Mouse (Mus musculus) limb, embryonic 10.5 days (tissue): ENCODE measurements around the gene 4933417A18Rik. TPM values are rescaled to one million over a fixed set of nuclear protein-coding genes. Genes with fewer than 3 reads are reported as not detected.
"Not testable (repeated sequence)": the region's sequence is repeated elsewhere in the genome, so short reads cannot be mapped to it uniquely, and the experiment has no call there.

Experiments used
- DNase-seq: peaks from one replicate; pipeline ENCODE4 v3.0.0-alpha.2; 2017; ENCODE audit warnings: low spot score
- H3K27ac ChIP-seq: fragments of 300-500 bp; sonication (generic); 2 replicates; pipeline ENCODE4 v1.5.1; 2016; ENCODE audit warnings: mild to moderate bottlenecking
- H3K27me3 ChIP-seq: fragments of 300-500 bp; sonication (generic); 2 replicates; pipeline ENCODE4 v1.6.1; 2016; ENCODE audit warnings: low read depth, mild to moderate bottlenecking; ENCODE audit not compliant: poor library complexity, severe bottlenecking
- H3K36me3 ChIP-seq: fragments of 300-500 bp; sonication (generic); 2 replicates; pipeline ENCODE4 v1.6.1; 2016; ENCODE audit warnings: mild to moderate bottlenecking, moderate library complexity
- H3K4me1 ChIP-seq: fragments of 300-500 bp; sonication (generic); 2 replicates; pipeline ENCODE4 v1.6.1; 2016
- H3K4me3 ChIP-seq: fragments of 300-500 bp; sonication (generic); 2 replicates; pipeline ENCODE4 v1.5.1; 2016; ENCODE audit warnings: mild to moderate bottlenecking, moderate library complexity
- H3K9me3 ChIP-seq: fragments of 300-500 bp; sonication (generic); replicated peaks from 2 replicates; pipeline ENCODE4 v1.6.1; 2016; ENCODE audit warnings: mild to moderate bottlenecking
- WGBS: fragments of 180-500 bp; shearing (Covaris S2); methylation state at CpG from one replicate; pipeline ENCODE4 v1.1.7; 2016; 5-methylcytosine and 5-hydroxymethylcytosine counted together
- polyA plus RNA-seq: library from polyadenylated mRNA; unstranded; fragments of >200 nt; fragmentation: Nextera tagmentation; extraction: Ambion mirVana; gene quantifications from 2 replicates; pipeline ENCODE4 v1.2.1, GENCODE M21; 2016

4933417A18Rik gene
- polyA plus RNA-seq: not detected in 2 replicates

GRCm38 (mm10) chr13:34924210-34924609 is at the start of gene 4933417A18Rik, which contains the start of gene Fam217a:
TSS of gene 4933417A18Rik (plus strand) at chr13:34924409.
TSS of gene Fam217a (minus strand) at chr13:34924310.
- Histone ChIP-seq H3K36me3 (no peaks in the 10 kb centered on the region), H3K9me3 (no peaks in the 10 kb centered on the region), H3K4me3 (no peak within 1 kb of the TSS), H3K4me1 (peaks cover 7% of the 10 kb centered on the region; the same call in 1 of the 2 replicates), H3K27ac (no peak within 1 kb of the TSS), H3K27me3 (no peaks in the 10 kb centered on the region)
- 84% methylated on average over 4 of the region's 4 CpGs for WGBS
- DNase-seq: no peak

- H3K4me1 ChIP-seq: peaks cover 21% of the 10 kb centered on the region
- DNase-seq, H3K9me3 ChIP-seq, H3K27me3 ChIP-seq, H3K36me3 ChIP-seq: not testable (repeated sequence)
- peak overlapping the region; percentile 97 for H3K27ac ChIP-seq
- WGBS: 23% methylated on average over 13 of the region's 13 CpGs
- H3K4me3 ChIP-seq: peak overlapping the region; percentile 85
Measured at GRCm38 (mm10) chr13:34874736-34875135, 49.5 kb upstream of the 4933417A18Rik start.

GRCm38 (mm10) chr13:34875166-34875710 is 49.0 kb upstream of the 4933417A18Rik start, which contains the start of gene Prpf4b:
TSS of gene Prpf4b (plus strand) at chr13:34875302.
- Histone ChIP-seq H3K27ac (peak within 1 kb of the TSS; percentile 97), H3K9me3 (no peaks in the 10 kb centered on the region), H3K4me1 (peaks cover 21% of the 10 kb centered on the region), H3K27me3 (no peaks in the 10 kb centered on the region), H3K36me3 (peaks cover 8% of the 10 kb centered on the region), H3K4me3 (peak within 1 kb of the TSS; percentile 85)
- peak; percentile 94 for DNase-seq
- 1% methylated on average over 40 of the region's 40 CpGs for WGBS

GRCm38 (mm10) chr13:34875741-34876445 is 48.3 kb upstream of the 4933417A18Rik start:
- H3K9me3 ChIP-seq: no peaks in the 10 kb centered on the region
- peaks cover 14% of the 10 kb centered on the region for H3K36me3 ChIP-seq
- peak overlapping the region; percentile 85 for H3K4me3 ChIP-seq
- under 1% methylated on average over 49 of the region's 50 CpGs for WGBS
- H3K27me3 ChIP-seq: no peaks in the 10 kb centered on the region
- DNase-seq: peak; percentile 77
- peak overlapping the region; percentile 97 for H3K27ac ChIP-seq
- H3K4me1 ChIP-seq: peaks cover 21% of the 10 kb centered on the region

- Histone ChIP-seq H3K36me3 (peaks cover 19% of the 10 kb centered on the region), H3K27me3 (no peaks in the 10 kb centered on the region), H3K4me1 (peaks cover 21% of the 10 kb centered on the region), H3K27ac (peak overlapping the region; percentile 97; the same call in 1 of the 2 replicates), H3K9me3 (no peaks in the 10 kb centered on the region), H3K4me3 (peak overlapping the region; percentile 85)
- 23% methylated on average over 3 of the region's 3 CpGs for WGBS
- no peak for DNase-seq
Measured at GRCm38 (mm10) chr13:34876481-34876880, 47.7 kb upstream of the 4933417A18Rik start.

- Histone ChIP-seq H3K27ac (no peak overlapping the region), H3K36me3 (peaks cover 100% of the 10 kb centered on the region), H3K4me1 (no peaks in the 10 kb centered on the region), H3K4me3 (no peak overlapping the region), H3K9me3 (no peaks in the 10 kb centered on the region), H3K27me3 (no peaks in the 10 kb centered on the region)
- DNase-seq: no peak
- 90% methylated on average over 1 of the region's 1 CpGs for WGBS
Measured at GRCm38 (mm10) chr13:34892871-34893270, 31.3 kb upstream of the 4933417A18Rik start.

GRCm38 (mm10) chr13:34914614-34915013 is 9.6 kb upstream of the 4933417A18Rik start:
- Histone ChIP-seq H3K4me1 (peaks cover 12% of the 10 kb centered on the region), H3K36me3 (no peaks in the 10 kb centered on the region), H3K4me3 (no peak overlapping the region), H3K27ac (no peak overlapping the region), H3K9me3 (no peaks in the 10 kb centered on the region), H3K27me3 (no peaks in the 10 kb centered on the region)
- no peak for DNase-seq
- WGBS: 91% methylated on average over 9 of the region's 9 CpGs

- Histone ChIP-seq H3K4me3 (peak overlapping the region; percentile 37), H3K4me1 (peaks cover 16% of the 10 kb centered on the region), H3K9me3 (no peaks in the 10 kb centered on the region), H3K36me3 (no peaks in the 10 kb centered on the region), H3K27ac (peak overlapping the region; percentile 81), H3K27me3 (no peaks in the 10 kb centered on the region)
- 48% methylated on average over 37 of the region's 37 CpGs for WGBS
- peak; percentile 54 for DNase-seq
Measured at GRCm38 (mm10) chr13:34916520-34917167, 7.6 kb upstream of the 4933417A18Rik start.

GRCm38 (mm10) chr13:34934931-34935644 is 10.9 kb downstream of the 4933417A18Rik start:
- H3K36me3 ChIP-seq: no peaks in the 10 kb centered on the region
- DNase-seq: no peak

GRCm38 (mm10) chr13:34942370-34942769 is 18.2 kb downstream of the 4933417A18Rik start:
- Histone ChIP-seq H3K4me3 (no peak overlapping the region), H3K36me3 (no peaks in the 10 kb centered on the region), H3K27me3 (no peaks in the 10 kb centered on the region), H3K4me1 (no peaks in the 10 kb centered on the region), H3K27ac (no peak overlapping the region), H3K9me3 (no peaks in the 10 kb centered on the region)
- no peak for DNase-seq

More at GRCm38 (mm10) chr13:34934931-34935644, 10.9 kb downstream of the 4933417A18Rik start:
- Histone ChIP-seq H3K27ac (no peak overlapping the region), H3K4me3 (no peak overlapping the region), H3K9me3 (no peaks in the 10 kb centered on the region), H3K4me1 (no peaks in the 10 kb centered on the region), H3K27me3 (no peaks in the 10 kb centered on the region)
- 86% methylated on average over 10 of the region's 10 CpGs for WGBS

- WGBS: 95% methylated on average over 2 of the region's 2 CpGs
- DNase-seq, H3K4me3 ChIP-seq, H3K4me1 ChIP-seq, H3K27me3 ChIP-seq, H3K36me3 ChIP-seq, H3K9me3 ChIP-seq, H3K27ac ChIP-seq: not testable (repeated sequence)
Measured at GRCm38 (mm10) chr13:34951437-34951836, 27.2 kb downstream of the 4933417A18Rik start.

GRCm38 (mm10) chr13:34956901-34957300 is 32.7 kb downstream of the 4933417A18Rik start:
- no peaks in the 10 kb centered on the region for H3K36me3 ChIP-seq
- 89% methylated on average over 4 of the region's 4 CpGs for WGBS
- DNase-seq: no peak
- no peaks in the 10 kb centered on the region for H3K9me3 ChIP-seq
- no peaks in the 10 kb centered on the region for H3K4me1 ChIP-seq
- no peak overlapping the region for H3K4me3 ChIP-seq
- H3K27me3 ChIP-seq: no peaks in the 10 kb centered on the region
- no peak overlapping the region for H3K27ac ChIP-seq
